Mouse (Mus musculus) heart, postnatal 36 days (tissue): ENCODE measurements around the gene Ankrd44. TPM values are rescaled to one million over a fixed set of nuclear protein-coding genes. Genes with fewer than 3 reads are reported as not detected.

Experiments used
- DNase-seq, 2 experiments: peaks; one replicate each; pipeline ENCODE4 v3.0.0; 2021 to 2022
- intact Hi-C: fragments of 180-260 bp; cut with DNase I; formaldehyde crosslinking; loops from one replicate; pipeline ENCODE4 v1.15.1; 2025
- total RNA-seq, 2 experiments: library from RNA; stranded (reverse); gene quantifications; 2 replicates each; pipeline ENCODE4 v1.2.3; 2021

Ankrd44 gene
- total RNA-seq, 2 experiments from 2014 or later = 13.2 to 15.7 TPM

GRCm38 (mm10) chr1:54667991-54668390 lies 258.2 kb downstream of the Ankrd44 start:
- no peak for DNase-seq
- intact Hi-C loops = loop anchor here (2.0 to 5.0 kb wide), 2 partner anchors 84 to 165 kb away; no protein-coding TSS in a partner anchor

DNA sequence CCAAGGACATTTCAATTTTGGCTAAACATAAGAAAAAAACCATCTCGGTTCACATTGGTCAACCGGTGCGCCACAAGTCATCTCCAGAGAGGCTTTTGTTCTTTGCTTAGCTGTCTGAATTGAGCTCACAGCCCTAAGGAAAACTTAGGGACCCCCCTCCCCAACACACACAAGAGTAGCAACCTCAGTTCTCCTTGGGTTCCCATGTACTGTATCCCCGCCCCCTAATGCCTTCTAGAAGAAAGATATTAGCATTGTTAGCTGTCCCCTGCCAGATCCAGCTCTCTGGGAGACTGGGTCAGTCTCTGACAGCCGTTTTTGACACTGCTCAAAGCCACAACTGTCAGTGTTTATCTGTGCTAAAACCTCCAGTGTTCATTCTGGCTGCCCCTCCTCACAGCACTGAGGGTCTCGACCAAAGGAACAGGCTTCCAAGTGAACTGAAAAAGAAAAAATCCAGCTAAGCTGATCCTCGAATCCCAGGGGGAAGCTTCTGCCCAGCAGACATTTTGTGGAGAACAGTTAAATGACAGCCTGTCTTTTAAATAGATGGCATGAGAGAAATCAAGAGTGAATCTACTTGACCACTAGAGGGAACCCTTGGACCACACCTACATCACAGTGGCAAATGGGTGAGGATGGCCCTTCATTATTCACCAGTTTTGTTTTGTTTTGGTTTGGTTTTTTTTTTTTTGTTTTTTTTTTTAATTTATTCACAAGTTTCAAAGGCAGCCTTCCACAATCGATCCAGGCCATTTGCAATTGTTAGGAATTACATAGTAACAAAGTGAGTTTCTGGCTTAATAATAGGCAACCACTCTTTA lies 260.4 kb downstream of the Ankrd44 start:
- peak; percentile 33 to 48 for DNase-seq
- intact Hi-C loops = loop anchor here (1.0 to 5.0 kb wide), 5 partner anchors 41 to 314 kb away; partner anchors contain the start of gene Ankrd44

DNA sequence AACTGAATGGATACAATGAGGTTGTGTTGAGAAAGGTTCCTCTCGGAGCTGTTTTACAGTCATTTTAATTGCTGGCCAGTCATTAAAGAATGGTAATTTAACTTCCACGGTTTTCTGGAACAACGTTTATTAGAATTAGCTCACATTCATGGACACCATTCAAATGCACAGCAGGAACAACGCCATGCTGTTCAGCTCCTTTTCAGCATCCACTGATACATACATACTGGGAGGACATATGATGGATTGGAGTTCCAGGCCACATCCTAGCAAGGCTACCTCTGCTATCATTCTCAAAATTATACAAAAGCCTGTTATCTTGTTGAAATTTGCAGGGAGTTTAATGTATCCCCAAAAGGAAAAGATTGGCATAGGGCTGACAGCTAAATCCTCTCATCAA lies 261.1 kb downstream of the Ankrd44 start:
- DNase-seq = no peak
- intact Hi-C loops = loop anchor here (5.0 kb wide), 1 partner anchor 87 kb away; no protein-coding TSS in a partner anchor

- intact Hi-C loops = no loop called here
- no peak for DNase-seq
Observed at GRCm38 (mm10) chr1:54660674-54661073, 265.5 kb downstream of the Ankrd44 start.

DNA sequence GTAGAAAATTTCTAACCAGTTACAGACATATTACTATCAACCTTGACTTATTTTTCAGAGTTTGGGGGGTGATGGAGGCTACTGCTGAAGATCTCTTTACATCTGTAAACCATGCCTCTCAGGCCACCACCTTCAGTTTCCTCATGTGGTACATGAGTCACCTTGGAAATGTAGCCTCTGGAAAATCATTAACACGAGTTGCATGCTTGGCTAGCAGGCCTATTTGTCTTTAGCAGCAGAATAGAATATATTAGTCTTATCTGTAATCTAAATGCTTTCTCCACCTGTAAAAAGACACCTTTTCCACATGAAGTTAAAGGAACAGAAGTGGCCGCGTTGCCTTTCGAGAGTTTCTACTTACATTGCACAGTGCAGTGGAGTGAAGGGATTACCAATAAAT lies 267.6 kb downstream of the Ankrd44 start:
- intact Hi-C loops = no loop called here
- DNase-seq = no peak

- intact Hi-C loops = no loop called here
- no peak for DNase-seq
Observed at GRCm38 (mm10) chr1:54648237-54648636, 277.9 kb downstream of the Ankrd44 start.

- intact Hi-C loops = no loop called here
- no peak for DNase-seq
Observed at GRCm38 (mm10) chr1:54647335-54647745, 278.8 kb downstream of the Ankrd44 start.

- DNase-seq = no peak
- intact Hi-C loops = no loop called here
Observed at GRCm38 (mm10) chr1:54640184-54640795, 285.9 kb downstream of the Ankrd44 start.

GRCm38 (mm10) chr1:54639506-54640078 lies 286.6 kb downstream of the Ankrd44 start:
- no peak for DNase-seq
- intact Hi-C loops = no loop called here

DNA sequence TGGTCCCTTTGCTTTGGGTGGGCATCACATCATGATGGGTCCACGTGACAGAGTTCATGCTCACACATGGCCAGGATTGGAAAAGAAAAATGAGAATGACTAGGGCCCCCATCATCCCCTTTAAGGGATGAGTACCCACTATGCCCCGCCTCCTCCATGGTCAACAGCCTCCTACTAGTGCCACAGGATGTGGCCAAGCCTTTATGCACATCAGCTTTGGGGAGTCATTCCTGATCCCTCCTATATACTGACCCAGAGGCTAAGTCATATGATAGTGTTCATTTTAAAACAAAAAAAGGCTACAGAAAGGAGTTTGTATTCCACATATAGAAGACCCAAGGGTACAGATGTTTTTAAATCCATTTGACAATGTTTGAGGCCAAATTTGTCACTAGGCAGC lies 287.1 kb downstream of the Ankrd44 start:
- DNase-seq = no peak

GRCm38 (mm10) chr1:54637340-54637739 lies 288.8 kb downstream of the Ankrd44 start:
- intact Hi-C loops = no loop called here
- no peak for DNase-seq

More for the DNA sequence above, 287.1 kb downstream of the Ankrd44 start:
- intact Hi-C loops = no loop called here

DNA sequence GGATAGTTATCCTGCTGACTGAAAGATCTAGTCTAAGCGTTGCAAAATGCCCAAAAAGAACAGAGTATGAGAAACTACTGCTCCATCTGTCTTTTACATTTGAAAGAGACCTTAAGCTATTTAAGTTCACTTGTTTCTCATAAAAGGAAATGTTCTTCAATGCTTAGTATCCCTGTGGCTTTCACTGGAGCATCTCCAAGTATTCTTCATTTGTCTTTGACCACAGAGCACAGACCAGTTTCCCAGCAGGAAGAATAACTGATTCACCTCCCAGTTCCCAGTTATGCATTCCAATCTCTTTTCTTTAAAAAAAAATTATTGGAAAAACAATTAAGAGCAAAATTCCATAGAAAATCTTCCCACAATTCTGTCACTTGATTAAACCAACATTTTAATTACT lies 297.1 kb downstream of the Ankrd44 start:
- DNase-seq = no peak
- intact Hi-C loops = no loop called here

- DNase-seq = no peak
- intact Hi-C loops = no loop called here
Observed at GRCm38 (mm10) chr1:54614963-54615362, 311.2 kb downstream of the Ankrd44 start.

GRCm38 (mm10) chr1:54612344-54612743 lies 313.8 kb downstream of the Ankrd44 start:
- intact Hi-C loops = no loop called here
- no peak for DNase-seq

- no peak for DNase-seq
- intact Hi-C loops = no loop called here
Observed at GRCm38 (mm10) chr1:54611891-54612290, 314.3 kb downstream of the Ankrd44 start.

DNA sequence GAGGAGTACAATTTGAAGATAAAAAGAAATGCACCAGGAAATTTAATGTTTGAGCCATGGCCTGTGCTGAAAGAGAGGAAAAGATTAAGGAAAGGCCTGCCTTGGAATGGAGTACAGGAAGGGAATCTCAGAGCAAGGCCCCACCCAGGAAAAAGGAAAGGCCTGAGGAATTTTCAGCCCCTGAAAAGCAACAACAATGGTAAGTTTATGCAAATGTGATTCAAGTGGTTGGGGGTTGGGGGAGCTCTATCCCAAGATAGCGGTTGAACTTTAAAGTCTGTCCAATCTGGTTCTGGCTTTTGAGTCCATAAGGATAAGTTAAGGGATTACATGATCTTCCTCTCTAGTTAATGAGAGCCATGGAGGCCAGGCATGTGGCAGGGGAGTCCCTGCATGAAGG lies 319.3 kb downstream of the Ankrd44 start:
- intact Hi-C loops = no loop called here
- DNase-seq = no peak

GRCm38 (mm10) chr1:54601692-54602091 lies 324.5 kb downstream of the Ankrd44 start:
- no peak for DNase-seq
- intact Hi-C loops = no loop called here

DNA sequence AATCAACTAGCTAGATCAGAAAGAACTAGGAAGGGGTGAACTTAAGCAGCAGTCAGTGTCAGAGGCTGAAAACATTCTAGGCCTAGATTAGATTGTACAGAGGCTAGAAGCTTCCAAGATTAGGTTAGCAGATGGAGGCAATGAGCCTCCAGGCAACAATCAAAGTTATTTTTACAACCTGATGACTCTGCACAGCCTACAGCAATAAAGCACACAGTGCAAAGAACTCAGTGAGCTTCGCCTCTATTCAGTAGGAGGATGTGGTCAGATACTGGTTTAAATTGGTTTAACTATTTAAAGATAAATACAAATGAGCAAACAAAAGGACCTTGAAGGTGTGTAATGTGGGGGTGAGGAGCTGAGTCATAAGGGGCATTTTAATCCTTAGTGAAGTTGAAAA lies 325.9 kb downstream of the Ankrd44 start:
- intact Hi-C loops = no loop called here
- no peak for DNase-seq

DNA sequence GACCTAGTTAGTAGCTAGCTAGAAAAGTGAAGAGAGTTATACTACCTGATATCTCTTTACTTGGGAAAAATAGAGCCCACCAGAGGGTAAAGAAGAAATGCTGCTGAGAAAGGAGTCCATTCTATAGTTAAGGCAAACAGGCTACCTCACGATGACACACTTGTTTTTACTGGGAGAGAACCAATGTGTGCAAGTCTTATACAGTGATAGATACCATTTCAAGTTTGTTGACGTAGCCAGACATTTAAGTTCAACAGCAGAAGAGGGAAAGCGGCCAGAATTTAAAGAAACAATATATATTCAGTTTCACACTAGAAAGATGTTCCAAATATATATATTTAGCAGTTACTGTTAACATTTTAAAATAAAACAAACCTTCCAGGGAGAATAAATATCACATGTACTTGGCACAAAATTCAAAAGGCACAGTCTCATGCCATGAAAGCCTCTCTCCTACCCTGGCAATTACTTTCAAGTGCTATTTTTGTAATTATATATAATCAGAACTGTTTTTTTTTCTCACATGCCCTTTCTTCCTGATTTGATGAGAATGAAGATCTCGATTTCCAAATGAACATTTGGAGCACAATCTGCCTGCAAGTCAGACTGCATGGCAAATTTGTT lies 328.5 kb downstream of the Ankrd44 start:
- intact Hi-C loops = no loop called here

GRCm38 (mm10) chr1:54596151-54596550 lies 330.0 kb downstream of the Ankrd44 start:
- DNase-seq = no peak
- intact Hi-C loops = no loop called here

More for the DNA sequence above, 328.5 kb downstream of the Ankrd44 start:
- no peak for DNase-seq
